ENCODE assay signal across 26 mouse cellular contexts in genomic region chr16:23030673-23031435, GRCm38 (mm10). TPM values are rescaled to one million over a fixed set of nuclear protein-coding genes. Genes with fewer than 3 reads are reported as not detected.
DNase-seq lines count a peak whose midpoint lies in the region; ATAC-seq and TF ChIP-seq lines count a peak whose summit lies in the region.
"Had no signal": no experiment of that assay in that cellular context is flagged by ENCODE, and none has a peak within 500 bp of the region (broad histone marks: within the 10 kb centered on the region; RNA-seq: fewer than 3 reads in every experiment).

No protein-coding gene starts in this region.

- no peak for TF ChIP-seq POLR2A in lung, adult 2 months (IDR thresholded peaks at IDR 0.05; ENCODE audit: borderline replicate concordance, extremely low read depth, low read depth, low read length)

- TF ChIP-seq CTCF in lung, adult 2 months (IDR thresholded peaks at IDR 0.05; ENCODE audit: insufficient read depth, low read length) = no peak

- no peak for ATAC-seq in midbrain, embryonic 11.5 days (ENCODE audit: low FRiP score)
- ATAC-seq: lung, postnatal 0 days had no signal

- no peaks in the 10 kb centered on the region for H3K36me3 ChIP-seq in midbrain, embryonic 11.5 days (ENCODE audit: control insufficient read depth, insufficient read depth, low read length)
- H3K36me3 ChIP-seq: embryonic facial prominence, embryonic 15.5 days; heart, embryonic 12.5 days; hindbrain, embryonic 12.5 days; midbrain, embryonic 12.5 days; neural tube, embryonic 12.5 days had no signal

- H3K4me3 ChIP-seq in brown adipose tissue, adult 24 weeks (ENCODE audit: insufficient read depth, low read depth, low read length) = no peak overlapping the region
- H3K4me3 ChIP-seq in midbrain, embryonic 11.5 days (ENCODE audit: low read depth, low read length) = no peak overlapping the region
- H3K4me3 ChIP-seq in lung, adult 2 months (replicated peaks; ENCODE audit: extremely low read depth, low read depth, low read length) = no peak overlapping the region
- H3K4me3 ChIP-seq: embryonic facial prominence, embryonic 15.5 days; heart, embryonic 12.5 days; hindbrain, embryonic 12.5 days; midbrain, embryonic 12.5 days; neural tube, embryonic 12.5 days had no signal

- H3K27ac ChIP-seq in brown adipose tissue, adult 24 weeks (replicated peaks; ENCODE audit: low read depth, low read length) = peak overlapping the region; percentile 85
- H3K27ac ChIP-seq in midbrain, embryonic 11.5 days (ENCODE audit: low read depth, low read length) = no peak overlapping the region
- H3K27ac ChIP-seq: embryonic facial prominence, embryonic 15.5 days; hindbrain, embryonic 12.5 days; liver, embryonic 14.5 days; midbrain, embryonic 12.5 days; neural tube, embryonic 12.5 days had no signal

- no peak overlapping the region for H3K4me2 ChIP-seq in midbrain, embryonic 11.5 days
- H3K4me2 ChIP-seq: embryonic facial prominence, embryonic 15.5 days; heart, embryonic 12.5 days; hindbrain, embryonic 12.5 days; midbrain, embryonic 12.5 days; neural tube, embryonic 12.5 days had no signal

- WGBS in midbrain, embryonic 11.5 days = 92% methylated on average over 5 of the region's 5 CpGs
- 75% methylated on average over 5 of the region's 5 CpGs for WGBS in lung, adult 2 months

- H3K4me1 ChIP-seq in brown adipose tissue, adult 24 weeks (ENCODE audit: control insufficient read depth, insufficient read depth, insufficient read length, low read length) = no peaks in the 10 kb centered on the region
- H3K4me1 ChIP-seq in midbrain, embryonic 11.5 days (ENCODE audit: control insufficient read depth, insufficient read depth, low read length) = no peaks in the 10 kb centered on the region
- H3K4me1 ChIP-seq in lung, adult 2 months (ENCODE audit: control insufficient read depth, insufficient read depth, low read length) = no peaks in the 10 kb centered on the region
- H3K4me1 ChIP-seq: embryonic facial prominence, embryonic 15.5 days; heart, embryonic 12.5 days; hindbrain, embryonic 12.5 days; midbrain, embryonic 12.5 days; neural tube, embryonic 12.5 days had no signal

- H3K27me3 ChIP-seq in midbrain, embryonic 11.5 days (ENCODE audit: control insufficient read depth, insufficient read depth, low read length) = no peaks in the 10 kb centered on the region
- H3K27me3 ChIP-seq: embryonic facial prominence, embryonic 15.5 days; heart, embryonic 12.5 days; hindbrain, embryonic 12.5 days; midbrain, embryonic 12.5 days; neural tube, embryonic 12.5 days had no signal

- no peaks in the 10 kb centered on the region for H3K9me3 ChIP-seq in midbrain, embryonic 11.5 days (ENCODE audit: control insufficient read depth, low read length)
- H3K9me3 ChIP-seq: embryonic facial prominence, embryonic 15.5 days; hindbrain, embryonic 12.5 days; midbrain, embryonic 12.5 days; neural tube, embryonic 12.5 days had no signal

- DNase-seq in adrenal gland, adult 8-10 months = peak; percentile 42
- no peak for DNase-seq in adrenal gland, adult 18-20 months (ENCODE audit: low spot score in 2 of 2)
- DNase-seq in 3T3-L1 (ENCODE audit: low read depth, low spot score) (peak; percentile 55), NIH3T3 (ENCODE audit: low read depth) (peak; percentile 50)
- DNase-seq in midbrain, embryonic 11.5 days (ENCODE audit: low spot score, missing footprints) = no peak
- no peak for DNase-seq in lung, adult 2 months
- DNase-seq: cerebellum, adult 11-12 months; cerebellum, postnatal 25 days; heart, postnatal 14 days; kidney, adult 18-20 months; kidney, postnatal 36 days; spleen, adult 18-20 months; thymus, postnatal 25 days had no signal

- no peak overlapping the region for H3K9ac ChIP-seq in midbrain, embryonic 11.5 days (ENCODE audit: low read length)
- H3K9ac ChIP-seq: embryonic facial prominence, embryonic 15.5 days; heart, embryonic 12.5 days; hindbrain, embryonic 12.5 days; liver, embryonic 14.5 days; midbrain, embryonic 12.5 days; neural tube, embryonic 12.5 days had no signal

RNA-seq across cellular contexts. Expression of gene Kng2, which starts 1.6 kb away (rescaled TPM):
- 1 to 10 TPM; 3.6 to 5.7 (median 4.7) TPM for total RNA-seq in adrenal gland, adult 8-10 months (2022)
- 10 to 100 TPM; 11.9 to 31.8 TPM for total RNA-seq in adrenal gland, adult 18-20 months (2021)
- polyA plus RNA-seq in brown adipose tissue, adult 24 weeks (2012; ENCODE audit: insufficient read depth, insufficient read length, missing spikeins) = 169 and 284 TPM in 2 replicates
- not detected in 2 replicates for polyA plus RNA-seq in midbrain, embryonic 11.5 days (2014; fragmentation: Nextera tagmentation; extraction: Ambion mirVana)
- polyA plus RNA-seq in lung, adult 2 months (2012; rRNA removed) = 0.51 TPM in 1 of 2 replicates, not detected in the other
- total RNA-seq: layer of hippocampus, postnatal 10 days; left cerebral cortex, adult 8-10 months; MEL had no signal
- polyA plus RNA-seq: forebrain, embryonic 11.5 days; hindbrain, embryonic 12.5 days; limb, embryonic 11.5 days; midbrain, embryonic 12.5 days had no signal

RNA-seq across cellular contexts. Expression of gene Kng1, which starts 26.8 kb away (rescaled TPM):
- 1 to 10 TPM in 1 of 4 experiments, under 1 TPM in 3; 0.18 to 1.0 (median 0.52) TPM for total RNA-seq in adrenal gland, adult 8-10 months (2022)
- 1 to 10 TPM in 1 of 2 experiments, under 1 TPM in 1; 0.60 to 1.1 TPM for total RNA-seq in adrenal gland, adult 18-20 months (2021)
- polyA plus RNA-seq in brown adipose tissue, adult 24 weeks (2012; ENCODE audit: insufficient read depth, insufficient read length, missing spikeins) = 0.88 and 1.6 TPM in 2 replicates
- polyA plus RNA-seq in midbrain, embryonic 11.5 days (2014; fragmentation: Nextera tagmentation; extraction: Ambion mirVana) = not detected in 2 replicates
- 0.12 and 0.14 TPM in 2 replicates for polyA plus RNA-seq in lung, adult 2 months (2012; rRNA removed)
- total RNA-seq: heart, postnatal 14 days; layer of hippocampus, postnatal 10 days; left cerebral cortex, adult 8-10 months; MEL had no signal
- polyA plus RNA-seq: forebrain, embryonic 11.5 days; hindbrain, embryonic 12.5 days; midbrain, embryonic 12.5 days had no signal

Comparison
In these comparisons a context has a peak if more than half of its experiments do, and no peak if none do; other contexts are left out.
1. DNase-seq: peak in adrenal gland, adult 8-10 months (single experiment), 3T3-L1 (single experiment) and NIH3T3 (single experiment); none in adrenal gland, adult 18-20 months (0 of 2), midbrain, embryonic 11.5 days (single experiment) and lung, adult 2 months (single experiment).
2. RNA of gene Kng2, which starts 1.6 kb away (polyA plus RNA-seq): 169 to 284 TPM in brown adipose tissue, adult 24 weeks; 0.51 TPM in lung, adult 2 months and not detected in midbrain, embryonic 11.5 days; every median in the first group is over 100 times any median in the second.